Mouse (Mus musculus) heart, adult 2 months (tissue): Measurements from ENCODE around the gene Vps13d. TPM values are rescaled to one million over a fixed set of nuclear protein-coding genes. Genes with fewer than 3 reads are reported as not detected.
A peak's percentile ranks its signal among the peaks of the same experiment; 100 is the strongest.

Experiments
- DNase-seq, 2 experiments: peaks; one replicate each; pipeline ENCODE4 v3.0.0; 2021
- H3K27ac ChIP-seq: fragments of 200-600 bp; 2 replicates; pipeline ENCODE4 v1.8.1; 2022
- H3K27me3 ChIP-seq: fragments of 200-500 bp; 2 replicates; pipeline ENCODE4 v1.6.1; 2012; ENCODE audit warnings: mild to moderate bottlenecking, low read length, inconsistent platforms, mixed read lengths; ENCODE audit not compliant: control insufficient read depth, insufficient read depth
- H3K36me3 ChIP-seq: fragments of 200-500 bp; 2 replicates; pipeline ENCODE4 v1.6.1; 2012; ENCODE audit warnings: low read length, inconsistent platforms; ENCODE audit not compliant: control insufficient read depth, insufficient read depth
- H3K4me1 ChIP-seq: fragments of 200-500 bp; 2 replicates; pipeline ENCODE4 v1.6.1; 2011; ENCODE audit warnings: low read length; ENCODE audit not compliant: control insufficient read depth, insufficient read depth
- H3K4me3 ChIP-seq: fragments of 200-600 bp; 2 replicates; pipeline ENCODE4 v1.8.1; 2022
- H3K79me2 ChIP-seq: fragments of 200-500 bp; replicated peaks from 2 replicates; pipeline ENCODE4 v1.6.1; 2012; ENCODE audit warnings: mild to moderate bottlenecking, inconsistent platforms, low read length, moderate library complexity, mixed read lengths; ENCODE audit not compliant: control insufficient read depth, insufficient read depth
- H3K9ac ChIP-seq: fragments of 200-500 bp; 2 replicates; pipeline ENCODE4 v1.6.1; 2012; ENCODE audit warnings: low read depth, mild to moderate bottlenecking, control low read depth, inconsistent platforms, low read length, mixed read lengths
- CTCF ChIP-seq: fragments of 200-600 bp; IDR thresholded peaks from 2 replicates; pipeline ENCODE4 v1.8.1; 2022; ENCODE audit warnings: antibody characterized with exemption, mild to moderate bottlenecking, moderate library complexity
- EP300 ChIP-seq: fragments of 200-500 bp; IDR thresholded peaks from 2 replicates; pipeline ENCODE4 v1.6.1; 2011; ENCODE audit warnings: low read depth, low read length, control low read depth; ENCODE audit not compliant: insufficient read depth
- POLR2A ChIP-seq: fragments of 200-500 bp; IDR thresholded peaks from 2 replicates; pipeline ENCODE4 v1.6.1; 2011; ENCODE audit warnings: mild to moderate bottlenecking, low read depth, low read length, control low read depth; ENCODE audit not compliant: insufficient read depth
- WGBS: fragments of 180-500 bp; shearing (Covaris S2); methylation state at CpG from one replicate; pipeline ENCODE4 v1.1.7; 2018; 5-methylcytosine and 5-hydroxymethylcytosine counted together
- intact Hi-C: fragments of 180-260 bp; cut with DNase I; formaldehyde crosslinking; loops from one replicate; pipeline ENCODE4 v1.15.1; 2025
- polyA plus RNA-seq: library from polyadenylated mRNA; depleted of rRNA; stranded (reverse); fragments of >200 nt; gene quantifications from 2 replicates; pipeline ENCODE4 v1.2.3, GENCODE M21; 2012
- total RNA-seq, 2 experiments: library from RNA; stranded (reverse); gene quantifications; 2 replicates each; pipeline ENCODE4 v1.2.3; 2021

The Vps13d gene
- total and polyA plus RNA-seq, 3 experiments, result 24.8 to 77.1 (median 65.8) TPM

GRCm38 (mm10) chr4:145013187-145013586, 181.6 kb downstream of the Vps13d start:
- intact Hi-C loops, result loop anchor here (10.0 kb wide), 1 partner anchor 118 kb away; the partner anchor contains the start of gene Dhrs3
- DNase-seq, result peak; percentile 62 to 64
- Histone ChIP-seq H3K27me3 (no peaks in the 10 kb centered on the region), H3K4me3 (no peak overlapping the region), H3K27ac (peak overlapping the region; percentile 61), H3K36me3 (peaks cover 37% of the 10 kb centered on the region), H3K9ac (no peak overlapping the region), H3K4me1 (peaks cover 18% of the 10 kb centered on the region), H3K79me2 (no peaks in the 10 kb centered on the region)
- TF ChIP-seq POLR2A (no peak), EP300 (no peak), CTCF (no peak)
- WGBS, result 52% methylated on average over 4 of the region's 4 CpGs

GRCm38 (mm10) chr4:145011156-145011555, 183.6 kb downstream of the Vps13d start:
- Histone ChIP-seq H3K27me3 (no peaks in the 10 kb centered on the region), H3K27ac (peak overlapping the region; percentile 5; the same call in 1 of the 2 replicates), H3K4me1 (peaks cover 14% of the 10 kb centered on the region), H3K4me3 (no peak overlapping the region), H3K36me3 (peaks cover 25% of the 10 kb centered on the region), H3K9ac (no peak overlapping the region), H3K79me2 (no peaks in the 10 kb centered on the region)
- intact Hi-C loops, result loop anchor here (10.0 kb wide), 1 partner anchor 116 kb away; the partner anchor contains the start of gene Dhrs3
- WGBS, result 73% methylated on average over 3 of the region's 3 CpGs
- DNase-seq, result no peak
- TF ChIP-seq CTCF (no peak), EP300 (no peak), POLR2A (no peak)

GRCm38 (mm10) chr4:145009934-145010333, 184.9 kb downstream of the Vps13d start:
- WGBS, result 47% methylated on average over 7 of the region's 7 CpGs
- peak overlapping the region; percentile 30; the same call in 1 of the 2 replicates for H3K27ac ChIP-seq
- peaks cover 14% of the 10 kb centered on the region for H3K4me1 ChIP-seq
- DNase-seq, result no peak
- H3K36me3 ChIP-seq, result peaks cover 24% of the 10 kb centered on the region
- no peaks in the 10 kb centered on the region for H3K27me3 ChIP-seq
- no peak for TF ChIP-seq EP300
- TF ChIP-seq CTCF, result no peak
- no peak for TF ChIP-seq POLR2A
- no peak overlapping the region for H3K9ac ChIP-seq
- no peaks in the 10 kb centered on the region for H3K79me2 ChIP-seq
- intact Hi-C loops, result loop anchor here (10.0 kb wide), 1 partner anchor 115 kb away; the partner anchor contains the start of gene Dhrs3
- H3K4me3 ChIP-seq, result no peak overlapping the region

GRCm38 (mm10) chr4:145009437-145009836, 185.4 kb downstream of the Vps13d start:
- TF ChIP-seq EP300 (no peak), CTCF (no peak)
- DNase-seq, result no peak
- H3K4me3 ChIP-seq, result no peak overlapping the region
- peak overlapping the region; percentile 30; the same call in 1 of the 2 replicates for H3K27ac ChIP-seq
- H3K36me3 ChIP-seq, result peaks cover 27% of the 10 kb centered on the region
- H3K4me1 ChIP-seq, result peaks cover 15% of the 10 kb centered on the region
- no peak overlapping the region for H3K9ac ChIP-seq
- WGBS, result 70% methylated on average over 3 of the region's 3 CpGs
- H3K27me3 ChIP-seq, result no peaks in the 10 kb centered on the region
- intact Hi-C loops, result no loop called here
- H3K79me2 ChIP-seq, result no peaks in the 10 kb centered on the region

GRCm38 (mm10) chr4:145005943-145006545, 188.8 kb downstream of the Vps13d start:
- H3K27ac ChIP-seq, result no peak overlapping the region
- peaks cover 12% of the 10 kb centered on the region for H3K4me1 ChIP-seq
- DNase-seq, result no peak
- TF ChIP-seq EP300 (no peak), CTCF (no peak), POLR2A (no peak)
- H3K27me3 ChIP-seq, result no peaks in the 10 kb centered on the region
- H3K4me3 ChIP-seq, result no peak overlapping the region
- H3K36me3 ChIP-seq, result peaks cover 20% of the 10 kb centered on the region
- intact Hi-C loops, result no loop called here
- H3K9ac ChIP-seq, result no peak overlapping the region
- 93% methylated on average over 4 of the region's 4 CpGs for WGBS
- no peaks in the 10 kb centered on the region for H3K79me2 ChIP-seq

GRCm38 (mm10) chr4:145004176-145004575, 190.6 kb downstream of the Vps13d start:
- peak in 1 of 2 experiments; percentile 56 for DNase-seq
- Histone ChIP-seq H3K9ac (no peak overlapping the region), H3K4me3 (no peak overlapping the region), H3K27ac (peak overlapping the region; percentile 55), H3K36me3 (peaks cover 19% of the 10 kb centered on the region), H3K27me3 (no peaks in the 10 kb centered on the region), H3K79me2 (no peaks in the 10 kb centered on the region), H3K4me1 (peaks cover 18% of the 10 kb centered on the region)
- WGBS, result 62% methylated on average over 6 of the region's 6 CpGs
- intact Hi-C loops, result no loop called here
- no peak for TF ChIP-seq POLR2A
- peak; percentile 71; the same call in 1 of the 2 replicates for TF ChIP-seq EP300
